Mouse (Mus musculus) layer of hippocampus, adult 18-20 months (tissue): ENCODE results near the gene Rala. TPM values are rescaled to one million over a fixed set of nuclear protein-coding genes. Genes with fewer than 3 reads are reported as not detected.
"Not testable (repeated sequence)": the region's sequence is repeated elsewhere in the genome, so short reads cannot be mapped to it uniquely, and the experiment has no call there.

Source experiments
- DNase-seq, 2 experiments: peaks; one replicate each; pipeline ENCODE4 v3.0.0; 2022; ENCODE audit warnings: low spot score in 2 of 2
- long read RNA-seq: library from polyadenylated mRNA; stranded (forward); transcript quantifications from one replicate; pipeline ENCODE4 v2.0.0, GENCODE M21; 2021
- total RNA-seq, 2 experiments: library from RNA; stranded (reverse); gene quantifications; 2 replicates each; pipeline ENCODE4 v1.2.3; 2021

Rala gene
- 10 to 100 TPM; 57.7 to 58.3 TPM for total RNA-seq
- long read RNA-seq, transcript Rala-201 (5 exons, 2,688 nt), result major isoform, 79 of 90 reads
- long read RNA-seq, partial matches to known transcripts, result 10 of 90 reads
- long read RNA-seq, other reads (novel, unspliced or antisense), result 1 of 90 reads

DNA sequence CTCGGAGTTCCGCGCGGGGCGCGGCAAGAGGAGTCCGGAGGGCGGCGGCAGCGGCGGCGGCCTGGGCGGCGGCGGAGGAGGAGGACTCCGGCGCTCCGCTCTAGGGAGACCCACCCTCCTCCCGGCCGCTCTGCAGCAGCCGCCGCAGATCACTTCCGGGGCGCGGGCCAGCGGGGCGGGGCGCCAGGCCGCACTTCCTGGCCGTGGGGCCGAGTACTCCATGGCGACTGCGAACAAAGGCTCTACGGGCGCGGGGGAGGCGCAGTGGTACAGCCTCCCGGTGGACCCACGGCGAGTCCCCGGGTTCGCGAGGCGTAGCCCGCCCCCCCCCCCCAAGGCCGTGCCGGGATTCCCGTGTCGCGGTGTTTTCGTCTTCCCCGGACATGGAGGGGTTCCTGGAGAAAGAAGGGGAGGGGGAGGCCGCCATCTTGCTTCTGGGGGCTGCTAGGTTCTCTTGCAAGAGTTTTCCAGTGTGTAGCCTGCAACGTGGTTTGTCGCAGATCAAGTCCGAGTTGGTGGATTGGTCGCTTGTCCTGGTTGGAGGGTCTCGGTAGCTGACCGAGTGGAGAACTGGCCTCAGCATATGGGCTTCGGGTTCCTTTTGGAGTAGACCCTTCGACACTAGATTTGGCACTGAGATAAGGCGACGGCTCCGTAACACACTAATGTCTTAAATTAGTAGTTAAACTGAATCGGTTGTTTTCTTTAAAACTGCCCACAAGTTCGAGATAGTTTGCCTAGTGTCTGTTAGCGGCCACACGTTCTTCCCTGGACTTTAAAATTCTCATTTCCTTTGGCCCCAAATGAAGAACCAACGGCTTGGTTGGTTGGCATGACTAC lies at the start of gene Rala:
Gene Rala (minus strand): TSS at position 162 of the 840 bp plus-strand sequence.
- peak; percentile 94 for DNase-seq

DNA sequence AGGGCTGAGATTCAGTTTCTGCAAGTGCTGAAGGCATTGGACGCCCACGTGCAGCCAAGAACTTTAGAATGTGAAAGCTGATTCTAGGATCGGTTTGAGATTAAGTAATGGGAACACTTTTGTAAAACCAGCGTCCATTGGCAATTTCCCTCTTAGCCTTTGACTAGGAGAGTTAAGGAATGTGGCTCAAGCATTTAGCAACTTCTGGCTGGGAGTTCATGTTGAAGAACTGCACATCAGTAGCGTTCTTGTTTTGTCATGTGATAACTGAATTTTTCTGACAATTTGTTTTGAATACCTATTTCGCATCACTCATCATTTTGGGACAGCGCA lies 49.4 kb upstream of the Rala start:
- no peak for DNase-seq

DNA sequence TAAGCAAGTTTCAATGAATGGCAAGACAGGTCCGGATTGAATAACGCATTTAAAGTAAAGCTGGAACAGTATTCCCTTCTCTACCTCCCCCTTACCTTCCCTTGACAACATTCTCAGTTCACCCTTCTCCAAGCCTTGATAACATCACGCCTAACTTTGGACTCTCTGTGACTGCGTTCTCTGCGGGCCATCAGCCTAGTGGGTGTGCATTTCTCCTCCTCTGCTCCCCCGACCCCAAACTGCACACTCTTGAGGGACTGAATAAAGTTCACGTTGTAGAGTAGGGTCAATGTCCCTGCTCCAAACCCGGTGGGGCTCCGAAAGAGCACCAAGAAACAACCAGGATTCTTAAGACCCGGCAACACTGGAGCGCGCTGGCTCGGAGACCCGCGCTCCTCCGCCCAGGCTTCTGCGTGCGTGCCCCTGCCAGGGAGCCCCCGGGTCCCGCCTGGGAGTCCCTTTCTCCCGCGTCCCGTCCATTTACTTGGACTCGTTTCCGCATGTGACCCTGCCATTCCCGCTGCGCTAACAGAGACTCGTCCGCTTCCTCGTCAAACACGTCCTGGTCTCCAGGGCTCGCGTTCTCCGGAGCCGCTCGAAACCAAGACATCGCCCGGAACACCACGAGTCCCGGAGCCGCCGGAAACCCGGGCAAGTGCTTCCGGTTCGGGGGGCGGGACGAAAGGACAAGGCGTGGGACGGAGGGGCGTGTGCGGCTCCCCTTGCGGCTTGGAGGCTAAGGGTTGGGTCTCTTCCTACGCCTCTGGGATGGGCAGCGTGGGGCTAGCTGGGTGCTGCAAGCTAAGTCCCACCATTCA lies 48.9 kb upstream of the Rala start, which contains the start of gene Yae1d1:
Gene Yae1d1 (minus strand): TSS at position 653 of the 818 bp plus-strand sequence.
- peak; percentile 81 to 91 for DNase-seq

DNA sequence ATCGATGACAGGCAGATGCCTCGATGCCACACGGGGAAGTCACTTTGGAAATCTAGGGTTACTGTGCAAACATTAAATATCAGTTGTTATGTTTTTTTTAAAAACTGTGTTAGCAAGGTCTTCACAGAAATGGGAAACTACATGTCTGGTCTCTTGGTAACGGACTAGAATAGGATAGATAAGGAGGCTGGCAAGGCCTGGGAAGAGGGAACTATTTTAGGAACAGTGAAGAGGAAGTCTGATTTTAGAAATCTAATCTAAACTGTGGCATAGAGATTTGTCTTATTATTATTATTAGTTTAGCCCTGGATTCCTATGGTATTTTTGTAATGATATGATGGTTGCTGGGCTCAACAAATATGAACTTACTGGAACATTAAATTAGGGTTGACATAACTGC lies 48.0 kb upstream of the Rala start:
- DNase-seq, result no peak

DNA sequence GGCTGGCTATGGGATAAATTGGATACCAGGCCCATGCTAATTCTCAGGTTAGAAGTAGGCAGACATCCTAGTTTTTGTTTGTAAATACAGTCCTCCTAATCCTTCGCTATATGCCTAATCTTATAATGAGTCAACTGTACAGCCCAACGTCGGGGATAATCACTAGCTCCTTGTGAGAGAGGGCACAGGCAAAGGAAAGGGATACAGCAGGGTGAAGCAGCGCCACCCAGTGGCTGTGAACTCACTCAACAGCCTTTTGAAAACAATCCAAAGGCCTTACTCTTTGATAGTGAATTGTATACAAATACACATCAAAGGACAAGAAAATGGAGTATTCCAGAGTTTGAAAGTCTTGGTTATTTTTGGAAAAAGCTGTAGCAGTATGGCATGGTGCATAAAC lies 39.2 kb upstream of the Rala start:
- peak; percentile 34 to 77 for DNase-seq

DNA sequence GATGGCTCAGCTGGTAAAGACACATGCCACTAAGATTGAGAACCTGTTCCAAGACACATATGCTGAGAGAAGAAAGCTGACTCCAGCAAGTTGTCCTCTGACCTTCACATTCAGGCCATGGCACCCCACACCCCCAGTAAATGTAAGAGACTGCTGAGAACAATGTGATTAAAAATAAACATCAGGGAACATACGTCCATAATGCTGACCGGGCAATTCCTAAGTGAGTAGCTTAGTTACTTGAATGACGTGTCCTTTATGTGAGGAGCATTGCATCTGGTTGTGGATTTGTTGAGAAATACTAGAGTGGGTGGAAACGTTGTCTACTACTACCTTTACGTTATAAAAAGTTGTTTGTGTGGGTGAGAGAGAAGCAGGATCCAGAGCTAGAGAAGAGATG lies 38.6 kb upstream of the Rala start:
- no peak for DNase-seq

DNA sequence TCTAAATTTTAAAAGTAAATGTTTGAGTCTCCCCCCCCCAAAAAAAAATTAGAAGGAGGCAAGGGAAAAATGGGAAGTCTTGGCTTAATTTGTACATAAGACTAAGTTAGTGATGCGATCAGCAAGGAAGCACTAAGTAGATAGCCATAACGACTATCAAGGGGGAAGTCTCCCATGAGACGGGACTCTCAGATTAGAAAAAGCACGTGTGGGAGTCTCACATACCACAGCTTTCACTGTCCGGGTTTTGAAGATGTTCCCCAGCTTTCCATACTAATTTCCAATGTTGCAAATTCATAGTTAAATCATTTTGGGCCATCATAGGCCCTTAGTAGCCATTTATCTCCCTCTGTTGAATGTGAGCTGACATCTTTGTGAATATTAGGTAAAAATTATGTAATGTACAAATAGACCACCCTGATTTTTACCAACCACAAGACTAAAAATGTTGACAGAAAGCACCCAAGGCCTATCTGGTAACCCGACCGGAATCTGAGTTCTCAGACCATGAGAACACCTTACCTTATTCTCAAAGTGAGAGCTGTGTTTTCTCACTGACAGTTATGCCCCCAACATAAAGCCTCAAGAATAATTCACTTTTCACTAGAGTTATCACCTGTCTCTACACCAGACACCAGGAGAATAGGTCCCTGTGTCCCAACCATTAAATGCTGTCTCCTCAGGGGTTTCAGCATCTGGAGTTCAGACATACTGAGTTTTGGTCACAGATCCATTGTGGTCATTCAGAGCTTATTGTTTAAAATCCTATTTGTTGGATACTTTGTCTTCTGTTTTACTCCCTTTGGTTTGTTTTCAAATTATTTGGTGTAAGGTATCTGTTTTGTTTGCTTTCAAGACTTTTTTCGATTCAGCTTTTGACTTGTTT lies 33.1 kb upstream of the Rala start:
- DNase-seq, result no peak

DNA sequence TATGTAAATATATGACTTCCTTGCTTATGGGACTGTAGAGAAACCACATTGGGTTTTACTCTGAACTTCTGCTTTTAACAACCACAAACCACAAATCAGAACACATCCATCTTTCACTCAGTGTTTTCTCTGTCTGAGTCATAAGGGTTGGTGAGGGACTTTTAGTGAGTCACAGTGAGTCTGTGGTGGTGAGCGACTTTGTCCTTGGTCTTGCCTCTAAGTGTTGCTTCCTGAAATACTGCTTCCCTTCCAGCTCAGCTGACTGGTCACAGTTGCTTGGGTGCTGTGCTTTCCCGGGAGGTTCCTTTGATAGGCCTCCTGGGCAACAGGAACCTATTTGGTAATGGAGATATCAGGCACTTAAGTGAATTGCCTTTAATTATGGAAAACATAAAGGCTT lies 31.9 kb upstream of the Rala start:
- no peak for DNase-seq

DNA sequence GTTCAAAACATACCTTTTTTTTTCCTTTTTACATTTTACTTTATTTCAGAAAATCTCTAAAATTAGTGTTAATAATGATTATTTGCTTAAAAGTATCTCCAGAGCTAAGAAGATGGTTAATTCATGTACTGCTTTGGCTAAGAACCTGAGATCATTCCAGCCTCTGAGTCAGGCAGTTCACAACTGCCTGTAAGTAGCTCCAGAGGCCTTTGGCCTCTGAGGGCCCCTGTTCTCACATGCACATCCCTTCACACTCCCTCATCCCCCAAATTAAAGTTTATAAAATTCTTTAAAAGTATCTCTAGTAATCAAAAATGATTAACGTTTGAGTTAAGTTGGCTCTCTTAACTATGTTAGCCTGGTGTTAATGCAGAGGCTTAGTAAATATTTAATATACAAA lies 31.4 kb upstream of the Rala start:
- DNase-seq, result no peak

DNA sequence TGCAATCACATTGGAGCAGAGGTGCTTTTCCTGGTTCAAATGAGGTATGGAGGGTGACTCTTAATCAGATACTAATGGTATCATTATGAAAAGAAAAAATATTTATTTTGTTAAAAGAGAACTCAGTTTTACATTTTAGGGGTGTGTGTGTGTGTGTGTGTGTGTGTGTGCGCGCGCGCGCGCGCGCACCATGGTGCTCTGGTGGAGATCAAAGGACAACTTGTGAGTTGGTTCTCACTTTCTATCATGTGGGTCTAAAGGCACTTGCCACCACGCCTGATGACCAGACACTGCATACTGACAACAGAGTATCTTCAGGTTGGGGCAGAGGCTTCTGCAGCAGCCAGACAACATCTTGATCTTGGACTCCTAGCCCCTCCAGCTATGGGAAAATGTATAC lies 30.7 kb upstream of the Rala start:
- no peak for DNase-seq

DNA sequence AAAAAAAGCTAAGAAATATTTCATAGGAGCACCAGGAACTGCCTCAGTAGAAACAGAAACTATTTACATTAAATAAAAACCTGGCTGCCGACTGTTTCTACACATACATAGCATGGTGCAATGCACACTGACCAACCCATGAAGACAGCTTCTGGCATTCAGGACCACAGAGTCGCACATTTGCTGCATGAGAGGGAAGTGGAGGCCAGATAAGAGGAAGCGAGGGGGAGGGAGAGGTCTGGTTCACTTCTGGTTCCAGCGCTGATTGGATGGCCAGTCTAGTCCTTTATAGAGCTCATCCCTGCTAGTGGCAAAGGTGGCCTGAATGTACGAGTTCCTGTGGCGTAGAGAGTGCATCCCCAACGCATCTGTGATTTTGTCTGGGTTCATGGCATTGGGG lies 16.6 kb upstream of the Rala start:
- no peak for DNase-seq

DNA sequence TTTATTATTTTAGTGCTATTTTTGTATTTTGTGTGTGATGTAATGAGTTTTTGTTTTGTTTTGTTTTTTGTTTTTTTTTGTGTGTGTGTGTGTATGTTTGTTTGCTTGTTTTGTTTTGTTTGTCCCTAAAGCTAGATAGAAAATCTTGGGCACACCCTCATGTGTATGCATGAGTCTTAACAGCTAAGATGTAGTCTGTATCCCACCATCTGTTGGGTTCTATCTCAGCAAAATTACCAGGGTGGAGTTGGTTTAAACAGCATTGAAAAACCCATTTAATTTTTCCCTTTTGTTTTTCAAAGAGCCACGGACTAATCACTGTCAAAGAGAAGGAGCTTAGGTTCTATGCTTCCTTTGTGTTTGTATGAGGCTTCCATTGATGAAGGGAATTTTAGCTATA lies 10.2 kb upstream of the Rala start:
- DNase-seq, result no peak

DNA sequence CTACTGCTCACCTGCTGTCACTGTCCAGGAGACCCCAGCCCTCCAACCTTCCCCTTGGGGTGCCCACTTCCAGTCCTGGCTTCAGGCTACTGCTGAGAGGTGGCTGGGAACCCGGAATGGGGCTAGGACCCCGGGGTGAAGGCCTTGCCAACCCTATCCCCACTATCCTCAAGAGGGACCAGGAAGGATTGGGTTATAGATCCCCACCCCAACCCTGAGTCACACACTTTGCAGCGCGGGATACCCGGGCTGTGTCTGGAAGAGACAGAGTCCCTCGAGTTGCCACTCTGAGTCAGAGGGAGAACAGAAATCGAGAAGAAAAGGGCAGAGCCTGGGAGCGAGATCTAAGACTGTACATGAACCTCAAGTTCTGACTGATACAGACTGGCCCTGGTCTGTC lies 6.5 kb upstream of the Rala start:
- DNase-seq, result not testable (repeated sequence)

DNA sequence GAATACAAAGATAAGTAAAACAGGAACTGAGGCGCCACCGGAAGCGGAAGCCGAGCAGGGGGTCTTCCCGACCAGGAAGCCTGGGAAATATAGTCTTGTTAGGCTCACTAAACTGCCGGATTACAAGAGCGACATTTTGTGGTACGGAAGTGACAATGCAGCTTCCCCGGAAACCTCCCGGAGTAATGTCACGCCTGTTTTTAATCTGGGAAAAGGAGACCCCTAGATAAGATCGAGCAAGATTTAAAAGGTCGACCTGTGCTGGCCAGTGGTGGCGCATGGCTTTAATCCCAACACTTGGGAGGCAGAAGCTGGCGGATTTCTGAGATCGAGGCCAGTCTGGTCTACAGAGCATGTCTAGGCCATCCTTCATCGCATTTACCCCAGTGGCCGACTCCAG lies 5.5 kb upstream of the Rala start:
- no peak for DNase-seq

DNA sequence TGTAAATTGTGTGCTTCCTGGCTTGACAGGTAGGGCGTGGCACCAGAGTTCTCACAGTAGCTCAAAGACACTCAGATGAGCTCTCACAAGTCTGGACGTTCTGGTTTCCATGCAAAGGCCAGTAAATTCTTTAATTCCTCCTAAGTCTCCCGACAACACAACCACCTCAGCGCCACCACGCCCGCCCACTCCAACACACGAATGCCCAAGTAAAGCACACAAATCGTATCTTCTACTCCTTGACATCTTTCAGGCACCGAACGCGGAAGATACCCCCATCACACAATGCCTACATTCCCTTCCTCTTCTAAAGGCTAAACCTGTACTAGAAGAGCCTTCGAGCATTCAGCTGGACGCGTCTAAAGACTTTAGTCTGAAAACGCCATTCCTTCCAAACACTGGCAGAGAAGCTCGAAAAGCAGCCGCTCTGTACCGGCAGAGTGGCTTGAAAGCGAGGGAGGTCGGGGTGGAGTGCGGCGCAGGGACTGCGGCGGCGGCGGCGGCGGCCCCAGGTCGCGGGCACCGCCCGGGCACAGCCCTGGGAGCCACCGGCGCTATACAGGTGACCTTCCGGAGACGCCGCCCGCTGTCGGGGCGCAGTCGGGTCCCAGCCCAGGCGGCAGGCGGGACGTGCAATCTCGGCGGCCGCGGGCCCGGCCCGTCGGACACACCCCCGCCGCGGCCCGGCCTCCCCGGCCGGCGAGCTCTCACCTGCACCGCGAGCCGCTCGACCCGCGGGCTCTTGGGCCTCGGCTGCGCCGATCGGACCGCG lies 547 bp downstream of the Rala start:
- DNase-seq, result peak in 1 of 2 experiments; percentile 30

DNA sequence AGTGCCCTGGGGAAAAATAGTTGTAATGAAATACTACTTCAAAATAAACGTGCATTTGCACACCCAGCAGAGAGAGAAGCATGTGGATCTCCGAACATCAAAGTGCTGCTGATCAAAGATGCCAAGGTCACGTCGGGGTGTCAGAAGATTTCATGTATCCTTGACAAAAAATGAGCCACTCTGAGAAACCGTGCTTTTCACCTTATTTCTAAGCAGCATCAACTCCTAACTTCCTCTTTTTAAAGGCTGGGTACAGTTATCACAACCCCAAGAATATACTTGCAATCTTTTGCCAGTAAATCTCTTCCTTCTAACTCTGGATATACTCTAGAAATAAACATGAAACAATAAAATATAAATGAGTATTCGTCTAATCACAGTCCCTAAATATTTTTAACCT lies 1.7 kb downstream of the Rala start:
- no peak for DNase-seq

DNA sequence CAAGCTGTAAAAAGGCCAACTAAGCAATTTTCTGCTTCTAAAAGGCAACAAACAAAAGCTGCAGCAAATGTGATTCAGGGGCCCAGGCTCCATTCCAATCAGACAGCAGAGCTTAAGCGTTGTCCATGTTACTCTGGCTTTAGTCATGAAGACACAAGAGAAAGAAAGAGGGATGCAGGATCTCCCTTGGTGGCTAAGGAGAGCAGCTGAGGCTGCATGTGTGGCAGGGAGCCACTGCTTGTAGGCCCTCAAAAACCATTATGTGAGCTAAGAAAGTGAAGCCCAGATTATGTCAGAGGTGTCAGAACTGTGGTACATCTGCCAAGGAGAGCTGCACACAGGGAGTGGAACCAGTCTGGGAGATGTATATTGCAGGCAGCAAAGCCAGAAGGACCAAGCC lies 36.7 kb downstream of the Rala start:
- no peak for DNase-seq

DNA sequence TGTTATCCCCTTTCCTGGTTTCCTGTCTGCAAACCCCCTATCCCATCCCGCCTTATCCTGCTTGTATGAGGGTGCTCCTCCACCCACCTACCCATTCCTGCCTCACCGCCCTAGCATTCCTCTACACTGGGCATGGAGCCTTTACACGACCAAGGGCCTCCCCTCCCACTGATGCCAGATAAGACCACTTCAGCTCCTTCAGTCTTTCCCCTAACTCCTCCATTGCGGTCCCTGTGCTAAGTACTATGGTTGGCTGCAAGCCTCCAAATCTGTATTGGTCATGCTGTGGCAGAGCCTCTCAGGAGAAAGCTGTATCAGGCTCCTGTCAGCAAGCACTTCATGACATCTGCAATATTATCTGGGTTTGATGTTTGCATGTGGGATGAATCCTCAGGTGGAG lies 42.6 kb downstream of the Rala start:
- DNase-seq, result no peak

DNA sequence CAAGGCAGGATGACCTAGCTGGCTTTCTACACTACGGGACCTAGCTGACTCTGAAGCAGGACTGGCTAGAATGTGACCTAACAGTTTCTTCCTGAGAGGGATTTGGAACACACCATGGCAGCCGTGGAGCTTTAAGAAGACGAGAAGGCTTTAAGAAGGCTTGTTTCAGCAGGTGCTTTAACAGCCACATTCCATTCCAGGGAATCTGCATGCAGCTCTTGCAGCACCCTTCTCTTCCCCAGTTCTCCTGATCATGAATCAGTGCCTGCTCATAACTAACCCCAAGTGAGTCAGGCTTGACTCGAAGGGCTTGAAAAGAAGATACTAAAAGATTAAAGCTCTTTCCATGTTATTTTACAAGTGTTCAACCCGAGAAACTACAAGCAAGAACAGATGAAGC lies 43.4 kb downstream of the Rala start:
- DNase-seq, result peak in 1 of 2 experiments; percentile 5

DNA sequence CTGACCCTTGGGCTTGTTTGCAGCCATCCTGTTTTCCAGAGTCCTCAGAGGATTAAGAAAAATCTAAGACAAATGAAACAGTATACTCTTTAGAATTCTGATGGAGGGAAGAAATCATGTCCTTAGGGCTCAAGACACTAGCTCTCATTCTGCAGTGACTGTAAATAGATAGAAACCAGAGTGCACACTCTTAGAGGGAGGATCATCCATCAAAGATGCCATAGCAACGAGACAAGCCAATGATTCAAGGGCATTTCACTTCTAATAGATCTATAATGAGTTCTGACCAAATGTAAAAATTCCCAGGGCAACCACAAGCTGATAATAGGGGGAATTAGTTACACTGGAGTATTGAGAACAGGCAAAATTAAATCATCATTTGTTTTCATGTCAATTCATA lies 47.0 kb downstream of the Rala start:
- DNase-seq, result no peak
